Mouse (Mus musculus): ENCODE data around the gene Gmppa.

Gmppa gene

GRCm38 (mm10) chr1:75487405-75488161, 51.9 kb downstream of the Gmppa start:
- DNase-seq (ENCODE audit: low read depth) = peak; percentile 79

DNA sequence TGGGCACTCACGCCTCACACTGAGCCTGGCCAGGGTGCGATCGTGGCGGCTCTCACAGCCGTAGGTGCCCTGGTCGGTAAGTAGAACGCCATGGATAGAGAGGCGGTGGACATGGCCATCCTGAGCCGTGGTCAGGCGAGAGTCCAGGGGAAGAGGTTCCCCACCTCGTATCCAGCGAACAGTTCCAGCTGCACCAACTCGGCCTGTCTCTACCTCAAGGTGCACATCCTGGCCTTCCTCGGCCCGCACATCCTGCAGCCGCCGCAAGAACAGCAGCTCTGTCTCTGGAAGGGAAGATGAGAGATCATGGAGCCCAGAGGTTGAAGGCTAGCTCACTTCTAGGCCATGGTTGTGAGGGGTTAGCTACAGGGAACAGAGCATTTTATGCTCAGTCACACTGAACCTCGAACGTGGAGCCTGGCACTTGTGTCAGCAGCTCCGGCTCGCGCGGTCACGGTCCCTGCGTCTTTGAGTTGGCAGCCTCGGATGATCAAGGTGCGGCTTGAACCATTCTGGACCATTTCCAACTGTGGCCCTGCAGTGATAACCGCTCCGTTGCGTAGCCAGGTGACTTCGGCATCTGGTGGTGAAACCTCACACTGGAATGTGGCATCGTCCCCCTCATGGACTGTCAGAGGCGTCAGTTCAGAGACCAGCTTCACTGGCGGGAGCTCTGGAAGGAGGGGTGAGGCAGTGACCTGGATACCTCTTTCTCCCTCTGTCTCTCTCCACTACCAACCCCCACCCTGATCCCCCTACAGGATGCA, 55.2 kb downstream of the Gmppa start:
- DNase-seq (ENCODE audit: low read depth) = no peak

- DNase-seq (ENCODE audit: low read depth) = no peak
Observed at GRCm38 (mm10) chr1:75492579-75493170, 56.9 kb downstream of the Gmppa start.

Data from naive thymus-derived CD4-positive, alpha-beta T cell, adult 2 months (primary cell).